Mouse (Mus musculus) myocyte (in vitro differentiated cells): ENCODE results near the gene Dohh. TPM values are rescaled to one million over a fixed set of nuclear protein-coding genes. Genes with fewer than 3 reads are reported as not detected.

Experiments used
- H3K27me3 ChIP-seq: one replicate; pipeline ENCODE4 v1.6.1; 2011; ENCODE audit not compliant: control insufficient read depth, insufficient read depth, insufficient read length
- H3K36me3 ChIP-seq: one replicate; pipeline ENCODE4 v1.6.1; 2011; ENCODE audit not compliant: control insufficient read depth, insufficient read depth
- H3K4me2 ChIP-seq: one replicate; pipeline ENCODE4 v1.6.1; 2011; ENCODE audit warnings: low read depth, control low read depth
- H3K4me3 ChIP-seq: one replicate; pipeline ENCODE4 v1.5.1; 2011; ENCODE audit warnings: mild to moderate bottlenecking, control low read depth, moderate library complexity
- H3K79me2 ChIP-seq: one replicate; pipeline ENCODE4 v1.6.1; 2011; ENCODE audit not compliant: control insufficient read depth, insufficient read depth
- H3ac ChIP-seq: one replicate; pipeline ENCODE4 v1.6.1; 2011; ENCODE audit not compliant: control insufficient read depth, insufficient read length
- CEBPB ChIP-seq: IDR thresholded peaks from 2 replicates; pipeline ENCODE4 v1.6.1; 2011; ENCODE audit warnings: mild to moderate bottlenecking, moderate library complexity; ENCODE audit not compliant: poor library complexity, insufficient read depth, severe bottlenecking
- E2F4 ChIP-seq: IDR thresholded peaks from one replicate; pipeline ENCODE4 v1.6.1; 2011; ENCODE audit warnings: mild to moderate bottlenecking, control low read depth, moderate library complexity; ENCODE audit not compliant: insufficient read depth
- MAX ChIP-seq: IDR thresholded peaks from one replicate; pipeline ENCODE4 v1.6.1; 2011; ENCODE audit warnings: low read depth, mild to moderate bottlenecking, control low read depth
- MYOD1 ChIP-seq, 3 experiments: IDR thresholded peaks; one replicate each; pipeline ENCODE4 v1.6.1; 2011; ENCODE audit warnings: control low read depth in 2 of 3, low read depth in 2 of 3, mild to moderate bottlenecking in 2 of 3, moderate library complexity in 1 of 3; ENCODE audit not compliant: insufficient read length in 2 of 3, control insufficient read depth in 1 of 3
- MYOG ChIP-seq, 3 experiments: IDR thresholded peaks; one replicate each; pipeline ENCODE4 v1.6.1; 2011; ENCODE audit warnings: control low read depth in 2 of 3, low read depth in 2 of 3, mild to moderate bottlenecking in 2 of 3; ENCODE audit not compliant: insufficient read length in 2 of 3, control insufficient read depth in 1 of 3, insufficient read depth in 1 of 3
- POLR2A ChIP-seq: IDR thresholded peaks from one replicate; pipeline ENCODE4 v1.6.1; 2011; ENCODE audit warnings: low read depth, mild to moderate bottlenecking, control low read depth, moderate library complexity; ENCODE audit not compliant: insufficient read length
- POLR2AphosphoS2 ChIP-seq: IDR thresholded peaks from one replicate; pipeline ENCODE4 v1.6.1; 2011; ENCODE audit warnings: low read depth, control low read depth; ENCODE audit not compliant: insufficient read length
- REST ChIP-seq: IDR thresholded peaks from one replicate; pipeline ENCODE4 v1.6.1; 2011; ENCODE audit warnings: mild to moderate bottlenecking, control low read depth, moderate library complexity; ENCODE audit not compliant: insufficient read depth, insufficient read length
- SRF ChIP-seq: IDR thresholded peaks from one replicate; pipeline ENCODE4 v1.6.1; 2011; ENCODE audit warnings: low read depth; ENCODE audit not compliant: control insufficient read depth, insufficient read length
- TCF12 ChIP-seq: IDR thresholded peaks from one replicate; pipeline ENCODE4 v1.6.1; 2011; ENCODE audit warnings: mild to moderate bottlenecking, control low read depth; ENCODE audit not compliant: poor library complexity, insufficient read depth, severe bottlenecking
- TCF3 ChIP-seq: IDR thresholded peaks from one replicate; pipeline ENCODE4 v1.6.1; 2011; ENCODE audit warnings: low read depth, control low read depth; ENCODE audit not compliant: insufficient read length
- USF1 ChIP-seq: IDR thresholded peaks from one replicate; pipeline ENCODE4 v1.6.1; 2011; ENCODE audit warnings: low read depth, mild to moderate bottlenecking, control low read depth, moderate library complexity
- polyA plus RNA-seq: library from polyadenylated mRNA; unstranded; fragments of >200 nt; fragmentation: generic; extraction: Trizol; gene quantifications from one replicate; pipeline ENCODE4 v1.2.1, GENCODE M21; 2012; ENCODE audit warnings: missing spikeins

Gene Dohh
- polyA plus RNA-seq, 1 experiment, result 103 TPM

DNA sequence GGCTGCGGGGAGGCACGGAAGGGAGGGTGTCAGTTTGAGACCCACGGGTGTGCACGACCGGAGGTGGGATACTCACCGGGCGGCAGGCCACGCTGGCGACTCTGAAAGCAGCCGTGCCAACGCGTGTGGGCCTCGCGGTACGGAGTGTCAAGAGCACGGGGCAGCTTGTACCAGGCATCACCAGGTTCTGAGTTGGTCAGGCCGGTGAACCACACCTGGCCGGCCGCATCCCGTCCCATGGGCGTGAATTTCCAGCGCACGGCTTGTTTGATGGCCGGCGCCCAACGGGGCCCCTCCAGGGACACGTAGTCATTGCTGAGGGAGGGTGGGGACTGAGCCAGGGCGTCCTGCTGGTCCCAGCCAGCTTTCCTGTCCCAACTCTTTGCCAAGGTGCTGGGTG, 19.6 kb upstream of the Dohh start:
- Histone ChIP-seq H3ac (no peak overlapping the region), H3K36me3 (peaks cover 14% of the 10 kb centered on the region), H3K4me3 (no peak overlapping the region), H3K79me2 (no peaks in the 10 kb centered on the region), H3K27me3 (no peaks in the 10 kb centered on the region), H3K4me2 (no peak overlapping the region)
- TF ChIP-seq MAX, result no peak
- peak; percentile 87 for TF ChIP-seq POLR2AphosphoS2
- no peak for TF ChIP-seq SRF
- TF ChIP-seq TCF3, result no peak
- no peak for TF ChIP-seq MYOD1 (IDR thresholded peaks at IDR 0.05; ENCODE audit: control insufficient read depth in 1 of 3, insufficient read length in 2 of 3, low read depth in 2 of 3)
- no peak for TF ChIP-seq POLR2A

- no peak overlapping the region for H3K4me3 ChIP-seq
- peaks cover 14% of the 10 kb centered on the region for H3K36me3 ChIP-seq
- no peak overlapping the region for H3ac ChIP-seq
- H3K79me2 ChIP-seq, result no peaks in the 10 kb centered on the region
- TF ChIP-seq POLR2A (peak; percentile 44), POLR2AphosphoS2 (peak; percentile 84), TCF12 (no peak), REST (no peak), MYOG (IDR thresholded peaks at IDR 0.05; ENCODE audit: control insufficient read depth in 1 of 3, insufficient read depth in 1 of 3, insufficient read length in 2 of 3, low read depth in 2 of 3) (no peak), TCF3 (no peak), MYOD1 (IDR thresholded peaks at IDR 0.05; ENCODE audit: control insufficient read depth in 1 of 3, insufficient read length in 2 of 3, low read depth in 2 of 3) (no peak), E2F4 (no peak), MAX (no peak), USF1 (no peak), CEBPB (no peak), SRF (no peak)
- H3K27me3 ChIP-seq, result no peaks in the 10 kb centered on the region
- H3K4me2 ChIP-seq, result no peak overlapping the region
These were observed 19.2 kb upstream of the Dohh start for GRCm38 (mm10) chr10:81365073-81365472.

DNA sequence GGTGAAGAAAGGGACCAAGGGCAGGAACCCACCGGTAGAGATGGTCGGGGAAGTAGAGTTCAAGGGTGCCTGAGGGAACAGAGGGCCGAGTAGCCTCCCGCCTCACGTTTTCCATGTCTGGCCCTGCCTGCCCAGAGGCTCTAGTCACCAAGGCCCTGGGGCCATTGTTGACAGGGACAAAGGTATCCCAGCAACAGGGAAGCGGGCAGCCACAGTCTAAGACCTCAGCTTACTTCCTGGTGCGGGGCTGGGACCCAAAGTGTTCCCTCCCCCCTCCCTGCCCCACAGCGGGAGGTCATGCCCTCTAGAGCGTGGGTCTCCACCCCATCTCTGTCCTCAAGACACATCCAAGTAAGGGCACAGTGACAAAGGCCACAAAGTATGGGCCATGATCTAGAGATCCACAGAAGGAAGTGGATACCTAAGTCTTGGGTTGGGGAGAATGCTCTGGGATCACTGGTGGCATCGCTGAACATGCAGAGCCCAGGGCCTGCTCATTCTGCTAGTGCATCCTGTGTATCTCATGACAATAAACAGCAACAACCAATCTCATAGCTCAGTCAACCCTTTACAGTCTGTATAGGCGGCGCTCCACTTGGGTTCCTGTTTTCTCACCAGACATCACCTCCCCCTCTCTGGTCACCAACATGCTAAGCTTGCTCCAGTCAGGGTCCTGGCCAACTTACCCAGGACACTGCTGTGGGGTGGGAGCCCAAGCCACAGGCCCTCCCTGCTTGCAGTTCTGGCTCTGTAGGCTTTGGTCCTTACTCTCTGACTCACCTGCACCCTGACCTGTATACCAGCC, 18.4 kb upstream of the Dohh start, which contains the start of gene 4930404N11Rik:
TSS of gene 4930404N11Rik (minus strand) at position 145 of the 805 bp plus-strand sequence.
- no peaks in the 10 kb centered on the region for H3K79me2 ChIP-seq
- no peaks in the 10 kb centered on the region for H3K27me3 ChIP-seq
- H3K4me3 ChIP-seq, result no peak within 1 kb of the TSS
- no peak within 1 kb of the TSS for H3ac ChIP-seq
- peaks cover 14% of the 10 kb centered on the region for H3K36me3 ChIP-seq
- TF ChIP-seq POLR2AphosphoS2, result peak; percentile 83
- TF ChIP-seq MYOG (IDR thresholded peaks at IDR 0.05; ENCODE audit: control insufficient read depth in 1 of 3, insufficient read depth in 1 of 3, insufficient read length in 2 of 3, low read depth in 2 of 3), result no peak
- no peak within 1 kb of the TSS for H3K4me2 ChIP-seq

GRCm38 (mm10) chr10:81366477-81367206, 17.6 kb upstream of the Dohh start:
- H3K79me2 ChIP-seq, result no peaks in the 10 kb centered on the region
- H3ac ChIP-seq, result no peak overlapping the region
- no peaks in the 10 kb centered on the region for H3K27me3 ChIP-seq
- H3K36me3 ChIP-seq, result peaks cover 14% of the 10 kb centered on the region
- no peak overlapping the region for H3K4me3 ChIP-seq
- TF ChIP-seq POLR2A, result peak; percentile 35
- no peak for TF ChIP-seq CEBPB
- peak; percentile 80 for TF ChIP-seq POLR2AphosphoS2
- H3K4me2 ChIP-seq, result no peak overlapping the region

DNA sequence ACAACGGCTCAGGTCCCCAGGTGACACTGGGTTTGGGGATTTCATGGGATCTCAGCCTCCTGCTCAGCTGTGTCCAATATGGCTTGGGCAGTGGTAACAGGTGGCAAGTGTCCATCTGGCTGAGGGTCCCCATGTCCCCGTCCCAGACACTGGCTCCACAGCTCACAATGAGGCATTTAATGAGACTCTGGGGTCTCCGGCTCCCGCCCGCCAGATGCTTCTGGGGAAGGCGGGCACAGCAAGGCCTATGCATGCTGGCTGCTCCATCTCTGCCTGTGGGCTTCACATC, 17.1 kb upstream of the Dohh start:
- Histone ChIP-seq H3K79me2 (peaks cover 4% of the 10 kb centered on the region), H3K36me3 (peaks cover 14% of the 10 kb centered on the region), H3K27me3 (no peaks in the 10 kb centered on the region), H3ac (no peak overlapping the region), H3K4me2 (no peak overlapping the region), H3K4me3 (no peak overlapping the region)
- TF ChIP-seq TCF3 (no peak), SRF (no peak), POLR2AphosphoS2 (peak; percentile 1), MAX (no peak), REST (no peak), MYOG (IDR thresholded peaks at IDR 0.05; ENCODE audit: control insufficient read depth in 1 of 3, insufficient read depth in 1 of 3, insufficient read length in 2 of 3, low read depth in 2 of 3) (peak in 1 of 3 experiments; percentile 13), TCF12 (no peak), MYOD1 (IDR thresholded peaks at IDR 0.05; ENCODE audit: control insufficient read depth in 1 of 3, insufficient read length in 2 of 3, low read depth in 2 of 3) (no peak), CEBPB (no peak), E2F4 (no peak), USF1 (no peak), POLR2A (peak; percentile 29)
